Mouse (Mus musculus) spleen, adult 2 months (tissue): ENCODE measurements around the gene Vstm5.

ENCODE experiments used
- CTCF ChIP-seq: fragments of 200-500 bp; IDR thresholded peaks from 2 replicates; pipeline ENCODE4 v1.5.1; 2011; ENCODE audit warnings: mild to moderate bottlenecking, inconsistent platforms; ENCODE audit not compliant: insufficient read depth, insufficient read length, insufficient replicate concordance; ENCODE audit errors: extremely low read depth
- POLR2A ChIP-seq: fragments of 200-500 bp; IDR thresholded peaks from 2 replicates; pipeline ENCODE4 v1.6.1; 2011; ENCODE audit warnings: low read depth, low read length, inconsistent platforms

DNA sequence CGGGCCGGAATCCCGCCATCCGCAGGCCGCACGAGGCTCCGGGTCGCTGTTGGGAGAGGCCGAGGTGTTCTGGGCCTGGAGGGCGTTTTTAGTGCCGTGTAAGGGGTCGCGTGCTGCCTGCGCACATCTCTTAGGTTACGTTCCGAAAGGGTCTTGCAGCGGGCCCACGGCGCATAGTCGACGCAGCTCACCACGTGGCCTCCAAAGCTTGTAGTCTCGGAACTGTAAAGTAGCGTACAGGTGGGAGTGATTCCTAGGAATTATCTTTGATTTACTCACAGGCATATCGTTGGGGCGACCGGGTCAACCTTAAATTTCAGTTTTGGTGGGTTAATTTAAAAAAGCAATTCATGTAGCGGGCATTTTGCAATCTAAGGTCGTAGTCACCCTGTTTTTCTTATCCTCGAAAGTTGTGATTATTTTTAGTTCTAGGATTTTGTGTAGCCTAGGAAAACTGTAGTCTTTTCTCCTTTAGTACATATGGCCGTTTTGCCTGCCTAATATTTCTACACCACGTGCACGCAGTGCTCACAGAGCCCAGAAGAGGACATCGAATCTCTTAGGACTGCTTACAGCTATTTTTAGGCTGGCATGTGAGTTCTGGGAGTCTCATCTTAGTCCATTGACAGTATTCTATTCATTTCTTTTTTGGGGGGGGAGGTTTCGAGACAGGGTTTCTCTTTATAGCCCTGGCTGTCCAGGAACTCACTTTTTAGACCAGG, 67.7 kb downstream of the Vstm5 start, which contains the start of gene 4931406C07Rik:
- TF ChIP-seq CTCF (no peak), POLR2A (no peak)
